Mouse (Mus musculus) forebrain, postnatal 0 days (tissue): ENCODE results near the gene Gpn3. TPM values are rescaled to one million over a fixed set of nuclear protein-coding genes. Genes with fewer than 3 reads are reported as not detected.

Source experiments
- ATAC-seq: fragments of 200-750 bp; cut with Nextera tagmentation; 2 replicates; pipeline ENCODE4 v1.8.0; 2017; ENCODE audit warnings: mild to moderate bottlenecking, moderate library complexity
- DNase-seq: peaks from one replicate; pipeline ENCODE4 v3.0.0-alpha.2; 2015
- H3K27ac ChIP-seq: fragments of 300-500 bp; sonication (generic); 2 replicates; pipeline ENCODE4 v1.5.1; 2014; ENCODE audit warnings: low read depth, mild to moderate bottlenecking, antibody characterized with exemption, low read length, moderate library complexity, mixed read lengths
- H3K27me3 ChIP-seq: fragments of 300-500 bp; sonication (generic); 2 replicates; pipeline ENCODE4 v1.6.1; 2014; ENCODE audit warnings: mild to moderate bottlenecking, low read length, mixed read lengths; ENCODE audit not compliant: insufficient read depth
- H3K36me3 ChIP-seq: fragments of 300-500 bp; sonication (generic); 2 replicates; pipeline ENCODE4 v1.6.1; 2014; ENCODE audit warnings: mild to moderate bottlenecking, moderate library complexity; ENCODE audit not compliant: insufficient read depth
- H3K4me1 ChIP-seq: fragments of 300-500 bp; sonication (generic); 2 replicates; pipeline ENCODE4 v1.6.1; 2014; ENCODE audit warnings: antibody characterized with exemption; ENCODE audit not compliant: insufficient read depth
- H3K4me2 ChIP-seq: fragments of 300-500 bp; sonication (generic); 2 replicates; pipeline ENCODE4 v1.6.1; 2014; ENCODE audit warnings: low read depth, mild to moderate bottlenecking, moderate library complexity
- H3K4me3 ChIP-seq: fragments of 300-500 bp; sonication (generic); 2 replicates; pipeline ENCODE4 v1.5.1; 2014; ENCODE audit warnings: low read depth, low read length, mixed read lengths
- H3K9ac ChIP-seq: fragments of 300-500 bp; sonication (generic); 2 replicates; pipeline ENCODE4 v1.6.1; 2014; ENCODE audit warnings: mild to moderate bottlenecking
- H3K9me3 ChIP-seq: fragments of 300-500 bp; sonication (generic); 2 replicates; pipeline ENCODE4 v1.6.1; 2016; ENCODE audit warnings: low read length
- CTCF ChIP-seq: sonication (generic); IDR thresholded peaks from 2 replicates; pipeline ENCODE4 v1.5.1; 2016; ENCODE audit warnings: antibody characterized with exemption, control low read depth, low read depth
- WGBS: fragments of 180-500 bp; shearing (Covaris S2); extraction: QIAGEN DNeasy Blood & Tissue Kit; methylation state at CpG from one replicate; pipeline ENCODE4 v1.1.7; 2014; 5-methylcytosine and 5-hydroxymethylcytosine counted together
- polyA plus RNA-seq: library from polyadenylated mRNA; unstranded; fragments of >200 nt; fragmentation: Nextera tagmentation; extraction: Ambion mirVana; gene quantifications from 2 replicates; pipeline ENCODE4 v1.2.1, GENCODE M21; 2015
- total RNA-seq: library from RNA; depleted of rRNA; stranded (reverse); fragments of >200 nt; gene quantifications from 2 replicates; pipeline ENCODE4 v1.2.3, GENCODE M21; 2014

The Gpn3 gene
- total and polyA plus RNA-seq, 2 experiments from 2014 or later, result 37.6 to 44.2 TPM

GRCm38 (mm10) chr5:122397495-122397894, 25.8 kb downstream of the Gpn3 start:
- no peaks in the 10 kb centered on the region for H3K27me3 ChIP-seq
- H3K4me1 ChIP-seq, result no peaks in the 10 kb centered on the region
- H3K4me3 ChIP-seq, result no peak overlapping the region
- H3K4me2 ChIP-seq, result no peak overlapping the region
- no peak for TF ChIP-seq CTCF
- no peak for DNase-seq
- H3K27ac ChIP-seq, result no peak overlapping the region
- H3K9ac ChIP-seq, result no peak overlapping the region
- H3K36me3 ChIP-seq, result peaks cover 36% of the 10 kb centered on the region
- H3K9me3 ChIP-seq, result no peaks in the 10 kb centered on the region
- no peak for ATAC-seq
- WGBS, result 90% methylated on average over 8 of the region's 8 CpGs

GRCm38 (mm10) chr5:122399871-122400270, 28.2 kb downstream of the Gpn3 start:
- Histone ChIP-seq H3K27me3 (no peaks in the 10 kb centered on the region), H3K27ac (no peak overlapping the region), H3K4me3 (no peak overlapping the region), H3K36me3 (peaks cover 59% of the 10 kb centered on the region), H3K4me2 (no peak overlapping the region), H3K9me3 (no peaks in the 10 kb centered on the region), H3K9ac (no peak overlapping the region), H3K4me1 (no peaks in the 10 kb centered on the region)
- 88% methylated on average over 8 of the region's 8 CpGs for WGBS
- ATAC-seq (no peak), DNase-seq (no peak)
- no peak for TF ChIP-seq CTCF

- Histone ChIP-seq H3K9me3 (no peaks in the 10 kb centered on the region), H3K4me2 (no peak overlapping the region), H3K4me3 (no peak overlapping the region), H3K36me3 (peaks cover 68% of the 10 kb centered on the region), H3K27me3 (no peaks in the 10 kb centered on the region), H3K9ac (no peak overlapping the region), H3K4me1 (no peaks in the 10 kb centered on the region), H3K27ac (no peak overlapping the region)
- no peak for DNase-seq
- 80% methylated on average over 18 of the region's 18 CpGs for WGBS
- TF ChIP-seq CTCF, result no peak
- ATAC-seq, result no peak
Measured at GRCm38 (mm10) chr5:122400628-122401302, 29.1 kb downstream of the Gpn3 start.

GRCm38 (mm10) chr5:122401303-122401640, 29.6 kb downstream of the Gpn3 start:
- Histone ChIP-seq H3K27me3 (no peaks in the 10 kb centered on the region), H3K4me2 (no peak overlapping the region), H3K27ac (no peak overlapping the region), H3K4me3 (no peak overlapping the region), H3K9ac (no peak overlapping the region), H3K36me3 (peaks cover 73% of the 10 kb centered on the region), H3K9me3 (no peaks in the 10 kb centered on the region), H3K4me1 (no peaks in the 10 kb centered on the region)
- ATAC-seq, result peak; percentile 67; the same call in 1 of the 2 replicates
- 20% methylated on average over 8 of the region's 8 CpGs for WGBS
- peak; percentile 77 for DNase-seq
- peak; percentile 94 for TF ChIP-seq CTCF

GRCm38 (mm10) chr5:122402160-122402559, 30.5 kb downstream of the Gpn3 start:
- WGBS, result 61% methylated on average over 13 of the region's 13 CpGs
- no peak overlapping the region for H3K9ac ChIP-seq
- H3K4me2 ChIP-seq, result no peak overlapping the region
- ATAC-seq (no peak; the same call in 1 of the 2 replicates), DNase-seq (no peak)
- H3K27ac ChIP-seq, result peak overlapping the region; percentile 66; the same call in 1 of the 2 replicates
- no peaks in the 10 kb centered on the region for H3K4me1 ChIP-seq
- no peaks in the 10 kb centered on the region for H3K27me3 ChIP-seq
- peaks cover 76% of the 10 kb centered on the region for H3K36me3 ChIP-seq
- H3K9me3 ChIP-seq, result no peaks in the 10 kb centered on the region
- H3K4me3 ChIP-seq, result no peak overlapping the region
- no peak for TF ChIP-seq CTCF

GRCm38 (mm10) chr5:122402772-122403171, 31.1 kb downstream of the Gpn3 start:
- Histone ChIP-seq H3K4me2 (no peak overlapping the region), H3K9me3 (no peaks in the 10 kb centered on the region), H3K4me1 (no peaks in the 10 kb centered on the region), H3K27ac (peak overlapping the region; percentile 66; the same call in 1 of the 2 replicates), H3K36me3 (peaks cover 82% of the 10 kb centered on the region), H3K27me3 (no peaks in the 10 kb centered on the region), H3K4me3 (no peak overlapping the region), H3K9ac (no peak overlapping the region)
- WGBS, result 67% methylated on average over 5 of the region's 5 CpGs
- peak; percentile 83 for ATAC-seq
- TF ChIP-seq CTCF, result no peak
- DNase-seq, result peak; percentile 75

- Histone ChIP-seq H3K9me3 (no peaks in the 10 kb centered on the region), H3K4me3 (no peak overlapping the region), H3K36me3 (peaks cover 83% of the 10 kb centered on the region), H3K27me3 (no peaks in the 10 kb centered on the region), H3K4me2 (no peak overlapping the region), H3K4me1 (no peaks in the 10 kb centered on the region), H3K27ac (no peak overlapping the region), H3K9ac (no peak overlapping the region)
- TF ChIP-seq CTCF, result no peak
- DNase-seq (no peak), ATAC-seq (no peak)
- 94% methylated on average over 12 of the region's 12 CpGs for WGBS
Measured at GRCm38 (mm10) chr5:122403362-122403761, 31.7 kb downstream of the Gpn3 start.
